Mouse (Mus musculus): ENCODE measurements around the gene Plgrkt.
"Not testable (repeated sequence)": the region's sequence is repeated elsewhere in the genome, so short reads cannot be mapped to it uniquely, and the experiment has no call there.

Plgrkt gene

GRCm38 (mm10) chr19:29366969-29367622 lies at the start of gene Plgrkt, which contains the start of gene Cd274:
Gene Plgrkt, minus strand, starts transcription at chr19:29367390.
Gene Cd274, plus strand, starts transcription at chr19:29367455.
- DNase-seq (ENCODE audit: low read depth, low spot score) = peak; percentile 96

GRCm38 (mm10) chr19:29416393-29416902 lies 49.3 kb upstream of the Plgrkt start:
- DNase-seq (ENCODE audit: low read depth, low spot score) = no peak

- DNase-seq (ENCODE audit: low read depth, low spot score) = not testable (repeated sequence)
Measured at GRCm38 (mm10) chr19:29414917-29415316, 47.7 kb upstream of the Plgrkt start.

GRCm38 (mm10) chr19:29414513-29414912 lies 47.3 kb upstream of the Plgrkt start:
- no peak for DNase-seq (ENCODE audit: low read depth, low spot score)

GRCm38 (mm10) chr19:29412476-29413420 lies 45.6 kb upstream of the Plgrkt start:
- DNase-seq (ENCODE audit: low read depth, low spot score) = no peak

- no peak for DNase-seq (ENCODE audit: low read depth, low spot score)
Measured at GRCm38 (mm10) chr19:29410619-29411018, 43.4 kb upstream of the Plgrkt start, which contains the start of gene Pdcd1lg2. Gene Pdcd1lg2, plus strand, starts transcription at chr19:29410919.

GRCm38 (mm10) chr19:29406042-29407017 lies 39.1 kb upstream of the Plgrkt start:
- DNase-seq (ENCODE audit: low read depth, low spot score) = no peak

- DNase-seq (ENCODE audit: low read depth, low spot score) = no peak
Measured at GRCm38 (mm10) chr19:29405388-29405787, 38.2 kb upstream of the Plgrkt start.

- DNase-seq (ENCODE audit: low read depth, low spot score) = no peak
Measured at GRCm38 (mm10) chr19:29403251-29403650, 36.1 kb upstream of the Plgrkt start.

GRCm38 (mm10) chr19:29402621-29403020 lies 35.4 kb upstream of the Plgrkt start:
- no peak for DNase-seq (ENCODE audit: low read depth, low spot score)

GRCm38 (mm10) chr19:29400466-29400865 lies 33.3 kb upstream of the Plgrkt start:
- no peak for DNase-seq (ENCODE audit: low read depth, low spot score)

GRCm38 (mm10) chr19:29399786-29400185 lies 32.6 kb upstream of the Plgrkt start:
- no peak for DNase-seq (ENCODE audit: low read depth, low spot score)

GRCm38 (mm10) chr19:29396353-29396752 lies 29.2 kb upstream of the Plgrkt start:
- DNase-seq (ENCODE audit: low read depth, low spot score) = no peak

GRCm38 (mm10) chr19:29394721-29395120 lies 27.5 kb upstream of the Plgrkt start:
- DNase-seq (ENCODE audit: low read depth, low spot score) = no peak

GRCm38 (mm10) chr19:29393333-29393732 lies 26.1 kb upstream of the Plgrkt start:
- DNase-seq (ENCODE audit: low read depth, low spot score) = no peak

- DNase-seq (ENCODE audit: low read depth, low spot score) = peak; percentile 50
Measured at GRCm38 (mm10) chr19:29391279-29391678, 24.1 kb upstream of the Plgrkt start.

GRCm38 (mm10) chr19:29390483-29390882 lies 23.3 kb upstream of the Plgrkt start:
- no peak for DNase-seq (ENCODE audit: low read depth, low spot score)

- DNase-seq (ENCODE audit: low read depth, low spot score) = no peak
Measured at GRCm38 (mm10) chr19:29388818-29389217, 21.6 kb upstream of the Plgrkt start.

GRCm38 (mm10) chr19:29385822-29386221 lies 18.6 kb upstream of the Plgrkt start:
- DNase-seq (ENCODE audit: low read depth, low spot score) = no peak

GRCm38 (mm10) chr19:29384994-29385393 lies 17.8 kb upstream of the Plgrkt start:
- no peak for DNase-seq (ENCODE audit: low read depth, low spot score)

- no peak for DNase-seq (ENCODE audit: low read depth, low spot score)
Measured at GRCm38 (mm10) chr19:29384412-29384811, 17.2 kb upstream of the Plgrkt start.

Measured in CD4-positive helper T cell, adult 2 months (primary cell).